Mouse (Mus musculus): ENCODE data around the gene BC080695. TPM values are rescaled to one million over a fixed set of nuclear protein-coding genes. Genes with fewer than 3 reads are reported as not detected.
A peak's percentile ranks its signal among the peaks of the same experiment; 100 is the strongest.
"Not testable (repeated sequence)": the region's sequence is repeated elsewhere in the genome, so short reads cannot be mapped to it uniquely, and the experiment has no call there.

Gene BC080695
- not detected in 2 replicates for polyA plus RNA-seq (2014; fragmentation: Nextera tagmentation; extraction: Ambion mirVana)

- not testable (repeated sequence) for H3K36me3 ChIP-seq (ENCODE audit: control insufficient read depth, insufficient read depth, low read length); H3K27ac ChIP-seq (ENCODE audit: low read length); H3K4me2 ChIP-seq (replicated peaks; ENCODE audit: low read depth, low read length); H3K27me3 ChIP-seq (ENCODE audit: control insufficient read depth, insufficient read depth, low read length); H3K9me3 ChIP-seq (ENCODE audit: control insufficient read depth, low read depth, low read length); H3K4me3 ChIP-seq (ENCODE audit: low read depth, low read length); ATAC-seq (ENCODE audit: insufficient number of reproducible peaks, insufficient read depth, low FRiP score, low read depth); H3K9ac ChIP-seq (replicated peaks; ENCODE audit: low read depth, low read length); H3K4me1 ChIP-seq (ENCODE audit: control insufficient read depth, insufficient read depth, low read length)
- WGBS, result no CpG with 5 or more reads among the region's 3 CpGs
Measured at GRCm38 (mm10) chr4:143551400-143551799, at the start of gene BC080695, which contains the start of gene Gm13057. TSS of gene BC080695 (plus strand) at chr4:143551700. TSS of gene Gm13057 (plus strand) at chr4:143551709.

GRCm38 (mm10) chr4:143511043-143511442 is 40.5 kb upstream of the BC080695 start, which contains the start of gene Gm13043:
TSS of gene Gm13043 (plus strand) at chr4:143511343.
- WGBS, result 87% methylated on average over 3 of the region's 3 CpGs
- no peaks in the 10 kb centered on the region for H3K36me3 ChIP-seq (ENCODE audit: control insufficient read depth, insufficient read depth, low read length)
- no peaks in the 10 kb centered on the region for H3K4me1 ChIP-seq (ENCODE audit: control insufficient read depth, insufficient read depth, low read length)
- H3K27ac ChIP-seq (ENCODE audit: low read length), result no peak within 1 kb of the TSS
- ATAC-seq (ENCODE audit: insufficient number of reproducible peaks, insufficient read depth, low FRiP score, low read depth), result no peak
- no peak within 1 kb of the TSS for H3K4me3 ChIP-seq (ENCODE audit: low read depth, low read length)
- H3K9ac ChIP-seq (replicated peaks; ENCODE audit: low read depth, low read length), result no peak within 1 kb of the TSS
- H3K27me3 ChIP-seq (ENCODE audit: control insufficient read depth, insufficient read depth, low read length), result no peaks in the 10 kb centered on the region
- no peak within 1 kb of the TSS for H3K4me2 ChIP-seq (replicated peaks; ENCODE audit: low read depth, low read length)
- no peaks in the 10 kb centered on the region for H3K9me3 ChIP-seq (ENCODE audit: control insufficient read depth, low read depth, low read length)

GRCm38 (mm10) chr4:143535654-143536053 is 15.8 kb upstream of the BC080695 start, which contains the start of gene Gm13040:
TSS of gene Gm13040 (plus strand) at chr4:143535954.
- H3K4me3 ChIP-seq (ENCODE audit: low read depth, low read length); H3K27me3 ChIP-seq (ENCODE audit: control insufficient read depth, insufficient read depth, low read length); H3K36me3 ChIP-seq (ENCODE audit: control insufficient read depth, insufficient read depth, low read length); H3K4me1 ChIP-seq (ENCODE audit: control insufficient read depth, insufficient read depth, low read length); H3K9me3 ChIP-seq (ENCODE audit: control insufficient read depth, low read depth, low read length); H3K4me2 ChIP-seq (replicated peaks; ENCODE audit: low read depth, low read length); H3K27ac ChIP-seq (ENCODE audit: low read length); ATAC-seq (ENCODE audit: insufficient number of reproducible peaks, insufficient read depth, low FRiP score, low read depth); H3K9ac ChIP-seq (replicated peaks; ENCODE audit: low read depth, low read length): not testable (repeated sequence)
- no CpG with 5 or more reads among the region's 3 CpGs for WGBS

GRCm38 (mm10) chr4:143611927-143612326 is 60.4 kb downstream of the BC080695 start:
- H3K4me1 ChIP-seq (ENCODE audit: control insufficient read depth, insufficient read depth, low read length); H3K4me2 ChIP-seq (replicated peaks; ENCODE audit: low read depth, low read length); H3K27me3 ChIP-seq (ENCODE audit: control insufficient read depth, insufficient read depth, low read length); H3K36me3 ChIP-seq (ENCODE audit: control insufficient read depth, insufficient read depth, low read length); H3K9me3 ChIP-seq (ENCODE audit: control insufficient read depth, low read depth, low read length); H3K27ac ChIP-seq (ENCODE audit: low read length); H3K9ac ChIP-seq (replicated peaks; ENCODE audit: low read depth, low read length); H3K4me3 ChIP-seq (ENCODE audit: low read depth, low read length): not testable (repeated sequence)
- ATAC-seq (ENCODE audit: insufficient number of reproducible peaks, insufficient read depth, low FRiP score, low read depth), result 0 out of 2 replicates have a peak, but pooled peaks have one; percentile 23
- 84% methylated on average over 9 of the region's 9 CpGs for WGBS

- H3K9me3 ChIP-seq (ENCODE audit: control insufficient read depth, low read depth, low read length); H3K4me3 ChIP-seq (ENCODE audit: low read depth, low read length); H3K4me1 ChIP-seq (ENCODE audit: control insufficient read depth, insufficient read depth, low read length); H3K9ac ChIP-seq (replicated peaks; ENCODE audit: low read depth, low read length); H3K27ac ChIP-seq (ENCODE audit: low read length); H3K27me3 ChIP-seq (ENCODE audit: control insufficient read depth, insufficient read depth, low read length); H3K36me3 ChIP-seq (ENCODE audit: control insufficient read depth, insufficient read depth, low read length); H3K4me2 ChIP-seq (replicated peaks; ENCODE audit: low read depth, low read length); ATAC-seq (ENCODE audit: insufficient number of reproducible peaks, insufficient read depth, low FRiP score, low read depth): not testable (repeated sequence)
Measured at GRCm38 (mm10) chr4:143614703-143615102, 63.2 kb downstream of the BC080695 start, which contains the start of gene Gm13083. TSS of gene Gm13083 (plus strand) at chr4:143615003.

GRCm38 (mm10) chr4:143618101-143618500 is 66.6 kb downstream of the BC080695 start:
- H3K36me3 ChIP-seq (ENCODE audit: control insufficient read depth, insufficient read depth, low read length); H3K27me3 ChIP-seq (ENCODE audit: control insufficient read depth, insufficient read depth, low read length); H3K4me3 ChIP-seq (ENCODE audit: low read depth, low read length); H3K9ac ChIP-seq (replicated peaks; ENCODE audit: low read depth, low read length); H3K27ac ChIP-seq (ENCODE audit: low read length); ATAC-seq (ENCODE audit: insufficient number of reproducible peaks, insufficient read depth, low FRiP score, low read depth); H3K4me1 ChIP-seq (ENCODE audit: control insufficient read depth, insufficient read depth, low read length); H3K4me2 ChIP-seq (replicated peaks; ENCODE audit: low read depth, low read length); H3K9me3 ChIP-seq (ENCODE audit: control insufficient read depth, low read depth, low read length): not testable (repeated sequence)
- WGBS, result 86% methylated on average over 4 of the region's 4 CpGs

Other genes starting within 250 kb of the BC080695 start
- not detected in 2 replicates for gene Lrrc38, start 201.9 kb upstream of the BC080695 start, polyA plus RNA-seq (2014; fragmentation: Nextera tagmentation; extraction: Ambion mirVana)
- not detected in 2 replicates for gene Pramel1, start 157.3 kb upstream of the BC080695 start, polyA plus RNA-seq (2014; fragmentation: Nextera tagmentation; extraction: Ambion mirVana)
- gene Pramef8, start 139.3 kb upstream of the BC080695 start, polyA plus RNA-seq (2014; fragmentation: Nextera tagmentation; extraction: Ambion mirVana), result 15.1 and 18.4 TPM in 2 replicates
- gene Oog4, start 101.4 kb upstream of the BC080695 start, polyA plus RNA-seq (2014; fragmentation: Nextera tagmentation; extraction: Ambion mirVana), result not detected in 2 replicates
- gene Gm13043, start 40.4 kb upstream of the BC080695 start, polyA plus RNA-seq (2014; fragmentation: Nextera tagmentation; extraction: Ambion mirVana), result not detected in 2 replicates
- gene Gm13040, start 15.7 kb upstream of the BC080695 start, polyA plus RNA-seq (2014; fragmentation: Nextera tagmentation; extraction: Ambion mirVana), result not detected in 2 replicates
- gene Gm13057, start within 50 bp of the BC080695 start, polyA plus RNA-seq (2014; fragmentation: Nextera tagmentation; extraction: Ambion mirVana), result not detected in 2 replicates
- gene Gm13083, start 63.3 kb downstream of the BC080695 start, polyA plus RNA-seq (2014; fragmentation: Nextera tagmentation; extraction: Ambion mirVana), result not detected in 2 replicates
- not detected in 2 replicates for gene Gm13088, start 105.5 kb downstream of the BC080695 start, polyA plus RNA-seq (2014; fragmentation: Nextera tagmentation; extraction: Ambion mirVana)
- gene Gm13089, start 151.0 kb downstream of the BC080695 start, polyA plus RNA-seq (2014; fragmentation: Nextera tagmentation; extraction: Ambion mirVana), result not detected in 2 replicates
- gene Gm13078, start 167.8 kb downstream of the BC080695 start, polyA plus RNA-seq (2014; fragmentation: Nextera tagmentation; extraction: Ambion mirVana), result not detected in 2 replicates
- not detected in 2 replicates for gene Gm13023, start 237.7 kb downstream of the BC080695 start, polyA plus RNA-seq (2014; fragmentation: Nextera tagmentation; extraction: Ambion mirVana)

All from stomach, embryonic 14.5 days (tissue).